Mouse (Mus musculus) ES-CJ7 (cell line): ENCODE results near the gene Cdh23.

ENCODE experiments used
- DNase-seq: peaks from one replicate; pipeline ENCODE4 v3.0.0; 2011; ENCODE audit warnings: low read depth, low spot score

Cdh23 gene

GRCm38 (mm10) chr10:60367904-60368303 is 328.4 kb downstream of the Cdh23 start:
- DNase-seq: no peak

GRCm38 (mm10) chr10:60367145-60367544 is 329.1 kb downstream of the Cdh23 start:
- DNase-seq: no peak

GRCm38 (mm10) chr10:60363426-60363825 is 332.9 kb downstream of the Cdh23 start:
- no peak for DNase-seq

- DNase-seq: no peak
Measured at GRCm38 (mm10) chr10:60362310-60362628, 334.0 kb downstream of the Cdh23 start.

- no peak for DNase-seq
Measured at GRCm38 (mm10) chr10:60361615-60362309, 334.5 kb downstream of the Cdh23 start.

- no peak for DNase-seq
Measured at GRCm38 (mm10) chr10:60358776-60359175, 337.5 kb downstream of the Cdh23 start.

GRCm38 (mm10) chr10:60357901-60358300 is 338.4 kb downstream of the Cdh23 start:
- no peak for DNase-seq

- DNase-seq: no peak
Measured at GRCm38 (mm10) chr10:60357441-60357840, 338.8 kb downstream of the Cdh23 start.

GRCm38 (mm10) chr10:60354881-60355677 is 341.2 kb downstream of the Cdh23 start:
- DNase-seq: no peak

GRCm38 (mm10) chr10:60354003-60354325 is 342.3 kb downstream of the Cdh23 start:
- DNase-seq: no peak

GRCm38 (mm10) chr10:60353241-60354002 is 342.9 kb downstream of the Cdh23 start:
- no peak for DNase-seq

- DNase-seq: peak; percentile 74
Measured at GRCm38 (mm10) chr10:60351761-60352455, 344.4 kb downstream of the Cdh23 start.

- no peak for DNase-seq
Measured at GRCm38 (mm10) chr10:60351248-60351647, 345.0 kb downstream of the Cdh23 start.

GRCm38 (mm10) chr10:60350805-60351167 is 345.5 kb downstream of the Cdh23 start:
- peak; percentile 40 for DNase-seq

GRCm38 (mm10) chr10:60350077-60350804 is 346.0 kb downstream of the Cdh23 start:
- DNase-seq: no peak

- DNase-seq: no peak
Measured at GRCm38 (mm10) chr10:60349644-60350043, 346.6 kb downstream of the Cdh23 start.

GRCm38 (mm10) chr10:60349056-60349455 is 347.2 kb downstream of the Cdh23 start:
- no peak for DNase-seq

- no peak for DNase-seq
Measured at GRCm38 (mm10) chr10:60347768-60348610, 348.3 kb downstream of the Cdh23 start.

GRCm38 (mm10) chr10:60346701-60347405 is 349.4 kb downstream of the Cdh23 start, which contains the start of gene Vsir:
Gene Vsir, plus strand, starts transcription at chr10:60346851.
- DNase-seq: peak; percentile 74

- no peak for DNase-seq
Measured at GRCm38 (mm10) chr10:60346056-60346455, 350.2 kb downstream of the Cdh23 start.
